Mouse (Mus musculus) embryonic facial prominence, embryonic 14.5 days (tissue): Measurements from ENCODE around the gene Ptms. TPM values are rescaled to one million over a fixed set of nuclear protein-coding genes. Genes with fewer than 3 reads are reported as not detected.

Experiments used
- ATAC-seq: fragments of 200-750 bp; cut with Nextera tagmentation; 2 replicates; pipeline ENCODE4 v1.8.0; 2017; ENCODE audit warnings: low read depth, moderate number of reproducible peaks, moderate TSS enrichment
- DNase-seq: peaks from one replicate; pipeline ENCODE4 v3.0.0-alpha.2; 2015; ENCODE audit warnings: low spot score
- H3K27ac ChIP-seq: fragments of 300-500 bp; sonication (generic); replicated peaks from 2 replicates; pipeline ENCODE4 v1.5.1; 2014; ENCODE audit warnings: low read depth, mild to moderate bottlenecking, low read length, moderate library complexity
- H3K27me3 ChIP-seq: fragments of 300-500 bp; sonication (generic); replicated peaks from 2 replicates; pipeline ENCODE4 v1.6.1; 2014; ENCODE audit warnings: low read length; ENCODE audit not compliant: control insufficient read depth, insufficient read depth
- H3K36me3 ChIP-seq: fragments of 300-500 bp; sonication (generic); 2 replicates; pipeline ENCODE4 v1.6.1; 2014; ENCODE audit warnings: low read length, mixed read lengths; ENCODE audit not compliant: control insufficient read depth, insufficient read depth
- H3K4me1 ChIP-seq: fragments of 300-500 bp; sonication (generic); 2 replicates; pipeline ENCODE4 v1.6.1; 2014; ENCODE audit warnings: antibody characterized with exemption, low read length; ENCODE audit not compliant: control insufficient read depth, insufficient read depth
- H3K4me2 ChIP-seq: fragments of 300-500 bp; sonication (generic); 2 replicates; pipeline ENCODE4 v1.6.1; 2014; ENCODE audit warnings: low read depth, mild to moderate bottlenecking, low read length, moderate library complexity, mixed read lengths
- H3K4me3 ChIP-seq: fragments of 300-500 bp; sonication (generic); 2 replicates; pipeline ENCODE4 v1.5.1; 2014; ENCODE audit warnings: low read depth, mild to moderate bottlenecking, low read length
- H3K9ac ChIP-seq: fragments of 300-500 bp; sonication (generic); 2 replicates; pipeline ENCODE4 v1.6.1; 2014; ENCODE audit warnings: low read depth, mild to moderate bottlenecking, low read length, moderate library complexity, mixed read lengths
- H3K9me3 ChIP-seq: fragments of 300-500 bp; sonication (generic); 2 replicates; pipeline ENCODE4 v1.6.1; 2016; ENCODE audit warnings: low read length; ENCODE audit not compliant: control insufficient read depth
- WGBS: fragments of 180-500 bp; shearing (Covaris S2); extraction: QIAGEN DNeasy Blood & Tissue Kit; methylation state at CpG from one replicate; pipeline ENCODE4 v1.1.7; 2014; 5-methylcytosine and 5-hydroxymethylcytosine counted together
- polyA plus RNA-seq: library from polyadenylated mRNA; unstranded; fragments of >200 nt; fragmentation: Nextera tagmentation; extraction: Ambion mirVana; gene quantifications from 2 replicates; pipeline ENCODE4 v1.2.1, GENCODE M21; 2014

Gene Ptms
- 255 and 263 TPM in 2 replicates for polyA plus RNA-seq

GRCm38 (mm10) chr6:124919695-124920317 lies at the start of gene Ptms:
Ptms (minus strand) TSS chr6:124920103.
- DNase-seq (peak; percentile 98), ATAC-seq (peak; percentile 87)
- Histone ChIP-seq H3K4me3 (peak within 1 kb of the TSS; percentile 28), H3K9ac (peak within 1 kb of the TSS; percentile 46), H3K4me2 (peak within 1 kb of the TSS; percentile 99), H3K9me3 (no peaks in the 10 kb centered on the region), H3K27me3 (no peaks in the 10 kb centered on the region), H3K4me1 (peaks cover 41% of the 10 kb centered on the region), H3K36me3 (peaks cover 2% of the 10 kb centered on the region), H3K27ac (peak within 1 kb of the TSS; percentile 100)
- WGBS: under 1% methylated on average over 13 of the region's 13 CpGs

GRCm38 (mm10) chr6:124967766-124968165 lies 47.9 kb upstream of the Ptms start:
- Histone ChIP-seq H3K9me3 (peaks cover 9% of the 10 kb centered on the region), H3K36me3 (peaks cover 5% of the 10 kb centered on the region; the same call in 1 of the 2 replicates), H3K27me3 (no peaks in the 10 kb centered on the region), H3K4me3 (no peak overlapping the region), H3K4me2 (no peak overlapping the region), H3K9ac (no peak overlapping the region), H3K27ac (no peak overlapping the region), H3K4me1 (peaks cover 14% of the 10 kb centered on the region)
- ATAC-seq (no peak), DNase-seq (peak; percentile 29)
- WGBS: 80% methylated on average over 4 of the region's 4 CpGs

GRCm38 (mm10) chr6:124966466-124967118 lies 46.7 kb upstream of the Ptms start:
- no peak overlapping the region for H3K9ac ChIP-seq
- DNase-seq (no peak), ATAC-seq (no peak)
- peak overlapping the region; percentile 78 for H3K4me2 ChIP-seq
- peaks cover 14% of the 10 kb centered on the region for H3K4me1 ChIP-seq
- H3K27ac ChIP-seq: no peak overlapping the region
- peaks cover 15% of the 10 kb centered on the region for H3K36me3 ChIP-seq
- peaks cover 9% of the 10 kb centered on the region for H3K9me3 ChIP-seq
- WGBS: 96% methylated on average over 7 of the region's 7 CpGs
- H3K4me3 ChIP-seq: peak overlapping the region; percentile 65
- no peaks in the 10 kb centered on the region for H3K27me3 ChIP-seq

GRCm38 (mm10) chr6:124965747-124966146 lies 45.8 kb upstream of the Ptms start:
- no peak for DNase-seq
- Histone ChIP-seq H3K4me1 (peaks cover 14% of the 10 kb centered on the region), H3K4me3 (peak overlapping the region; percentile 65), H3K9ac (peak overlapping the region; percentile 89), H3K4me2 (peak overlapping the region; percentile 78), H3K9me3 (peaks cover 9% of the 10 kb centered on the region), H3K27ac (peak overlapping the region; percentile 88), H3K36me3 (peaks cover 23% of the 10 kb centered on the region), H3K27me3 (no peaks in the 10 kb centered on the region)
- WGBS: 12% methylated on average over 15 of the region's 15 CpGs
- ATAC-seq: no peak

GRCm38 (mm10) chr6:124965088-124965719 lies 45.3 kb upstream of the Ptms start, which contains the start of gene Cops7a:
Cops7a (minus strand) TSS chr6:124965538.
- Histone ChIP-seq H3K27me3 (no peaks in the 10 kb centered on the region), H3K4me3 (peak within 1 kb of the TSS; percentile 65), H3K36me3 (peaks cover 28% of the 10 kb centered on the region), H3K27ac (peak within 1 kb of the TSS; percentile 88), H3K4me1 (peaks cover 14% of the 10 kb centered on the region), H3K9me3 (peaks cover 9% of the 10 kb centered on the region), H3K4me2 (peak within 1 kb of the TSS; percentile 78), H3K9ac (peak within 1 kb of the TSS; percentile 89)
- ATAC-seq (peak; percentile 98), DNase-seq (peak; percentile 97)
- WGBS: under 1% methylated on average over 44 of the region's 68 CpGs

GRCm38 (mm10) chr6:124964638-124965037 lies 44.7 kb upstream of the Ptms start:
- Histone ChIP-seq H3K4me2 (peak overlapping the region; percentile 78), H3K9ac (peak overlapping the region; percentile 89), H3K27ac (peak overlapping the region; percentile 88), H3K9me3 (peaks cover 9% of the 10 kb centered on the region), H3K4me1 (peaks cover 14% of the 10 kb centered on the region), H3K27me3 (no peaks in the 10 kb centered on the region), H3K4me3 (peak overlapping the region; percentile 65), H3K36me3 (peaks cover 34% of the 10 kb centered on the region)
- ATAC-seq: 0 out of 2 replicates have a peak, but pooled peaks have one; percentile 1
- 33% methylated on average over 16 of the region's 16 CpGs for WGBS
- no peak for DNase-seq

- WGBS: 94% methylated on average over 12 of the region's 12 CpGs
- Histone ChIP-seq H3K27ac (no peak overlapping the region), H3K36me3 (peaks cover 61% of the 10 kb centered on the region), H3K9me3 (no peaks in the 10 kb centered on the region), H3K27me3 (no peaks in the 10 kb centered on the region), H3K4me1 (peaks cover 9% of the 10 kb centered on the region), H3K4me3 (no peak overlapping the region), H3K9ac (no peak overlapping the region), H3K4me2 (no peak overlapping the region)
- no peak for DNase-seq
- no peak for ATAC-seq
Observed at GRCm38 (mm10) chr6:124961021-124961420, 41.1 kb upstream of the Ptms start.

- no peaks in the 10 kb centered on the region for H3K27me3 ChIP-seq
- H3K9ac ChIP-seq: no peak overlapping the region
- ATAC-seq (no peak), DNase-seq (no peak)
- no peak overlapping the region for H3K27ac ChIP-seq
- H3K9me3 ChIP-seq: no peaks in the 10 kb centered on the region
- no peak overlapping the region for H3K4me2 ChIP-seq
- H3K4me3 ChIP-seq: no peak overlapping the region
- H3K36me3 ChIP-seq: peaks cover 68% of the 10 kb centered on the region
- 95% methylated on average over 13 of the region's 13 CpGs for WGBS
- H3K4me1 ChIP-seq: peaks cover 8% of the 10 kb centered on the region
Observed at GRCm38 (mm10) chr6:124959960-124960359, 40.1 kb upstream of the Ptms start.
